Mouse (Mus musculus) heart, postnatal 14 days (tissue): ENCODE measurements around the gene Tfip11. TPM values are rescaled to one million over a fixed set of nuclear protein-coding genes. Genes with fewer than 3 reads are reported as not detected.

Experiments used
- DNase-seq, 2 experiments: peaks; one replicate each; pipeline ENCODE4 v3.0.0; 2021 to 2022
- intact Hi-C: fragments of 180-260 bp; cut with DNase I; formaldehyde crosslinking; loops from one replicate; pipeline ENCODE4 v1.15.1; 2025
- total RNA-seq, 2 experiments: library from RNA; stranded (reverse); gene quantifications; 2 replicates each; pipeline ENCODE4 v1.2.3; 2021

Gene Tfip11
- total RNA-seq, 2 experiments from 2014 or later, result 18.8 to 19.5 TPM

GRCm38 (mm10) chr5:112346211-112346965 lies 20.2 kb downstream of the Tfip11 start:
- peak; percentile 46 to 56 for DNase-seq

GRCm38 (mm10) chr5:112349169-112349568 lies 23.0 kb downstream of the Tfip11 start:
- no peak for DNase-seq
- intact Hi-C loops, result no loop called here

More at GRCm38 (mm10) chr5:112346211-112346965, 20.2 kb downstream of the Tfip11 start:
- intact Hi-C loops, result no loop called here

GRCm38 (mm10) chr5:112355493-112355892 lies 29.3 kb downstream of the Tfip11 start:
- DNase-seq, result no peak
- intact Hi-C loops, result no loop called here

GRCm38 (mm10) chr5:112355910-112356309 lies 29.8 kb downstream of the Tfip11 start, which contains the start of gene Gm6583:
Gm6583 (minus strand) TSS chr5:112356033.
- intact Hi-C loops, result no loop called here
- no peak for DNase-seq

GRCm38 (mm10) chr5:112356322-112356721 lies 30.2 kb downstream of the Tfip11 start:
- DNase-seq, result no peak
- intact Hi-C loops, result no loop called here

- DNase-seq, result no peak
- intact Hi-C loops, result no loop called here
These were observed 33.4 kb downstream of the Tfip11 start for GRCm38 (mm10) chr5:112359520-112359919.

GRCm38 (mm10) chr5:112360077-112360476 lies 33.9 kb downstream of the Tfip11 start:
- no peak for DNase-seq

GRCm38 (mm10) chr5:112364184-112364797 lies 38.1 kb downstream of the Tfip11 start:
- intact Hi-C loops, result no loop called here
- no peak for DNase-seq

More at GRCm38 (mm10) chr5:112360077-112360476, 33.9 kb downstream of the Tfip11 start:
- intact Hi-C loops, result no loop called here

- no peak for DNase-seq
These were observed 40.7 kb downstream of the Tfip11 start for GRCm38 (mm10) chr5:112366879-112367278.

GRCm38 (mm10) chr5:112367338-112367737 lies 41.2 kb downstream of the Tfip11 start:
- DNase-seq, result no peak
- intact Hi-C loops, result no loop called here

More at GRCm38 (mm10) chr5:112366879-112367278, 40.7 kb downstream of the Tfip11 start:
- intact Hi-C loops, result no loop called here

- DNase-seq, result no peak
- intact Hi-C loops, result no loop called here
These were observed 41.8 kb downstream of the Tfip11 start for GRCm38 (mm10) chr5:112367929-112368328.

- intact Hi-C loops, result no loop called here
These were observed 42.5 kb downstream of the Tfip11 start for GRCm38 (mm10) chr5:112368666-112369065.

GRCm38 (mm10) chr5:112369326-112369725 lies 43.2 kb downstream of the Tfip11 start:
- intact Hi-C loops, result no loop called here
- no peak for DNase-seq

More at GRCm38 (mm10) chr5:112368666-112369065, 42.5 kb downstream of the Tfip11 start:
- no peak for DNase-seq

- DNase-seq, result no peak
- intact Hi-C loops, result no loop called here
These were observed 44.2 kb downstream of the Tfip11 start for GRCm38 (mm10) chr5:112370236-112370813.

GRCm38 (mm10) chr5:112371933-112372332 lies 45.8 kb downstream of the Tfip11 start:
- intact Hi-C loops, result no loop called here
- DNase-seq, result no peak

- no peak for DNase-seq
- intact Hi-C loops, result no loop called here
These were observed 50.0 kb downstream of the Tfip11 start for GRCm38 (mm10) chr5:112376111-112376510.

- DNase-seq, result no peak
- intact Hi-C loops, result no loop called here
These were observed 51.2 kb downstream of the Tfip11 start for GRCm38 (mm10) chr5:112377380-112377779.

GRCm38 (mm10) chr5:112378716-112379115 lies 52.6 kb downstream of the Tfip11 start:
- no peak for DNase-seq
- intact Hi-C loops, result no loop called here

GRCm38 (mm10) chr5:112381154-112381553 lies 55.0 kb downstream of the Tfip11 start:
- intact Hi-C loops, result no loop called here
- DNase-seq, result no peak

- intact Hi-C loops, result no loop called here
- DNase-seq, result no peak
These were observed 55.9 kb downstream of the Tfip11 start for GRCm38 (mm10) chr5:112382042-112382441.

GRCm38 (mm10) chr5:112382641-112383330 lies 56.6 kb downstream of the Tfip11 start:
- intact Hi-C loops, result no loop called here
- DNase-seq, result peak; percentile 33 to 48
